Mouse (Mus musculus): Measurements from ENCODE around the gene Lrrc47. TPM values are rescaled to one million over a fixed set of nuclear protein-coding genes. Genes with fewer than 3 reads are reported as not detected.

Gene Lrrc47
- polyA plus RNA-seq, 1 experiment from 2014 or later, result 23.0 TPM

- Histone ChIP-seq H3K4me3 (peak within 1 kb of the TSS; percentile 54), H3K36me3 (peaks cover 15% of the 10 kb centered on the region), H3K27ac (replicated peaks) (peak within 1 kb of the TSS; percentile 69), H3K9me3 (replicated peaks) (no peaks in the 10 kb centered on the region), H3K4me1 (peaks cover 40% of the 10 kb centered on the region), H3K27me3 (ENCODE audit: low read depth, poor library complexity, severe bottlenecking) (peaks cover 35% of the 10 kb centered on the region)
- 3% methylated on average over 33 of the region's 33 CpGs for WGBS
- DNase-seq (ENCODE audit: low spot score), result peak; percentile 63
Measured at GRCm38 (mm10) chr4:154025641-154026440, 14.3 kb downstream of the Lrrc47 start, which contains the start of gene Smim1. Gene Smim1, minus strand, starts transcription at chr4:154026230.

- no peaks in the 10 kb centered on the region for H3K9me3 ChIP-seq (replicated peaks)
- H3K27me3 ChIP-seq (ENCODE audit: low read depth, poor library complexity, severe bottlenecking), result peaks cover 35% of the 10 kb centered on the region
- WGBS, result 31% methylated on average over 2 of the region's 2 CpGs
- peaks cover 40% of the 10 kb centered on the region for H3K4me1 ChIP-seq
- peaks cover 10% of the 10 kb centered on the region for H3K36me3 ChIP-seq
- H3K27ac ChIP-seq (replicated peaks), result peak overlapping the region; percentile 69; the same call in 1 of the 2 replicates
- peak overlapping the region; percentile 54 for H3K4me3 ChIP-seq
- no peak for DNase-seq (ENCODE audit: low spot score)
Measured at GRCm38 (mm10) chr4:154026441-154026761, 14.9 kb downstream of the Lrrc47 start.

DNA sequence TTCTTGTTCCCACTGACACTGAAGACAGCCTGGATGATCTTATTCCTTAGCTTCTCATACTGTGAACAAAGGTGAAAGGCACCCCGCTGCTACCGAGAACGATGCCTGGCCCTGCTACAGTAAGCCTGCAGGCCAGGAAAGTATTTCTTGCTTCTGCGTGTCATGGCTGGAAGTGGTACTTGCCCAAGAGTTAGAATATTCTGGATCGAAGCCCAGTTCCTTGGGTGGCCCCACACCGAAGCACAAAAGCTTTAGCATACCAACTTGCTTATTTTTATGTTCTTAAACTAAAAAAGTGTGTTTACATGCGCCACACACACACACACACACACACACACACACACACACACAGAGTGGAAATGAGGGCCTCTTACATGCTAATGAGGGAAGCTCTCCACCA lies 16.5 kb downstream of the Lrrc47 start:
- peaks cover 34% of the 10 kb centered on the region for H3K4me1 ChIP-seq
- H3K4me3 ChIP-seq, result no peak overlapping the region
- DNase-seq (ENCODE audit: low spot score), result no peak
- peaks cover 35% of the 10 kb centered on the region for H3K27me3 ChIP-seq (ENCODE audit: low read depth, poor library complexity, severe bottlenecking)
- H3K36me3 ChIP-seq, result no peaks in the 10 kb centered on the region
- H3K27ac ChIP-seq (replicated peaks), result no peak overlapping the region
- WGBS, result 82% methylated on average over 7 of the region's 7 CpGs
- no peaks in the 10 kb centered on the region for H3K9me3 ChIP-seq (replicated peaks)

- Histone ChIP-seq H3K36me3 (no peaks in the 10 kb centered on the region), H3K27ac (replicated peaks) (no peak overlapping the region), H3K9me3 (replicated peaks) (no peaks in the 10 kb centered on the region), H3K4me1 (peaks cover 29% of the 10 kb centered on the region), H3K27me3 (ENCODE audit: low read depth, poor library complexity, severe bottlenecking) (peaks cover 35% of the 10 kb centered on the region), H3K4me3 (no peak overlapping the region)
- peak; percentile 34 for DNase-seq (ENCODE audit: low spot score)
Measured at GRCm38 (mm10) chr4:154028646-154029045, 17.1 kb downstream of the Lrrc47 start.

GRCm38 (mm10) chr4:154037123-154037522 lies 25.6 kb downstream of the Lrrc47 start:
- Histone ChIP-seq H3K4me3 (no peak overlapping the region), H3K27me3 (ENCODE audit: low read depth, poor library complexity, severe bottlenecking) (no peaks in the 10 kb centered on the region; the same call in 1 of the 2 replicates), H3K4me1 (no peaks in the 10 kb centered on the region; the same call in 1 of the 2 replicates), H3K27ac (replicated peaks) (no peak overlapping the region), H3K9me3 (replicated peaks) (no peaks in the 10 kb centered on the region), H3K36me3 (no peaks in the 10 kb centered on the region)
- no peak for DNase-seq (ENCODE audit: low spot score)
- 54% methylated on average over 3 of the region's 3 CpGs for WGBS

- DNase-seq (ENCODE audit: low spot score), result no peak
- no peak within 1 kb of the TSS for H3K27ac ChIP-seq (replicated peaks)
- H3K4me1 ChIP-seq, result no peaks in the 10 kb centered on the region
- WGBS, result 84% methylated on average over 9 of the region's 9 CpGs
- no peaks in the 10 kb centered on the region for H3K9me3 ChIP-seq (replicated peaks)
- no peak within 1 kb of the TSS for H3K4me3 ChIP-seq
- H3K36me3 ChIP-seq, result no peaks in the 10 kb centered on the region
- H3K27me3 ChIP-seq (ENCODE audit: low read depth, poor library complexity, severe bottlenecking), result no peaks in the 10 kb centered on the region; the same call in 1 of the 2 replicates
Measured at GRCm38 (mm10) chr4:154042577-154042976, 31.0 kb downstream of the Lrrc47 start, which contains the start of gene Ccdc27. Gene Ccdc27, minus strand, starts transcription at chr4:154042677.

GRCm38 (mm10) chr4:154045837-154046236 lies 34.3 kb downstream of the Lrrc47 start:
- no peak overlapping the region for H3K27ac ChIP-seq (replicated peaks)
- 62% methylated on average over 5 of the region's 5 CpGs for WGBS
- no peak overlapping the region for H3K4me3 ChIP-seq
- no peaks in the 10 kb centered on the region for H3K27me3 ChIP-seq (ENCODE audit: low read depth, poor library complexity, severe bottlenecking)
- no peak for DNase-seq (ENCODE audit: low spot score)
- H3K9me3 ChIP-seq (replicated peaks), result no peaks in the 10 kb centered on the region
- H3K4me1 ChIP-seq, result no peaks in the 10 kb centered on the region
- H3K36me3 ChIP-seq, result no peaks in the 10 kb centered on the region

GRCm38 (mm10) chr4:154051401-154051800 lies 39.9 kb downstream of the Lrrc47 start:
- H3K9me3 ChIP-seq (replicated peaks), result no peaks in the 10 kb centered on the region
- 92% methylated on average over 3 of the region's 3 CpGs for WGBS
- H3K27me3 ChIP-seq (ENCODE audit: low read depth, poor library complexity, severe bottlenecking), result no peaks in the 10 kb centered on the region
- no peaks in the 10 kb centered on the region for H3K36me3 ChIP-seq
- H3K4me3 ChIP-seq, result no peak overlapping the region
- H3K4me1 ChIP-seq, result no peaks in the 10 kb centered on the region
- DNase-seq (ENCODE audit: low spot score), result no peak
- no peak overlapping the region for H3K27ac ChIP-seq (replicated peaks)

DNA sequence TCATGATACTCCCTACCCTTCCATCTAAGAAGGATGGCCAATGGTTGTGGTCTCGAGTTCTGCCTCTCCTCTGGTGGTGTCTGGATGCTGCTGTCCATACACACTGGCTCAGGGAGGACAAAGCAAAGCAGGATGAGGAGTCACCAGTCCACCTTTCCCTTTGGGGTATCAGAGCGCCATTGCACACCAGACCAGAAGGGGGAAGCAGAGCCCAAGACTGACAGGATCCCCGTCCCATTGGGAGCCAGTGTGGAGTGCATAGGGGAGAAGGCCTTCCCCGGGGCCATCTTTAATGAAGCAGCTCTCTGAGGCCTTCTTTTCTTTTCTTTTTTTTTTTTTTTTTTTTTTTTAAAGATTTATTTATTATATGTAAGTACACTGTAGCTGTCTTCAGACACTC lies 41.5 kb downstream of the Lrrc47 start:
- WGBS, result 63% methylated on average over 4 of the region's 4 CpGs
- H3K4me1 ChIP-seq, result no peaks in the 10 kb centered on the region
- H3K4me3 ChIP-seq, result no peak overlapping the region
- no peaks in the 10 kb centered on the region for H3K27me3 ChIP-seq (ENCODE audit: low read depth, poor library complexity, severe bottlenecking)
- DNase-seq (ENCODE audit: low spot score), result no peak
- H3K36me3 ChIP-seq, result no peaks in the 10 kb centered on the region
- no peaks in the 10 kb centered on the region for H3K9me3 ChIP-seq (replicated peaks)
- H3K27ac ChIP-seq (replicated peaks), result no peak overlapping the region

GRCm38 (mm10) chr4:154055482-154055881 lies 44.0 kb downstream of the Lrrc47 start:
- Histone ChIP-seq H3K4me1 (no peaks in the 10 kb centered on the region), H3K4me3 (no peak overlapping the region), H3K27me3 (ENCODE audit: low read depth, poor library complexity, severe bottlenecking) (no peaks in the 10 kb centered on the region), H3K9me3 (replicated peaks) (no peaks in the 10 kb centered on the region), H3K27ac (replicated peaks) (no peak overlapping the region), H3K36me3 (no peaks in the 10 kb centered on the region)
- WGBS, result 89% methylated on average over 7 of the region's 7 CpGs
- no peak for DNase-seq (ENCODE audit: low spot score)

DNA sequence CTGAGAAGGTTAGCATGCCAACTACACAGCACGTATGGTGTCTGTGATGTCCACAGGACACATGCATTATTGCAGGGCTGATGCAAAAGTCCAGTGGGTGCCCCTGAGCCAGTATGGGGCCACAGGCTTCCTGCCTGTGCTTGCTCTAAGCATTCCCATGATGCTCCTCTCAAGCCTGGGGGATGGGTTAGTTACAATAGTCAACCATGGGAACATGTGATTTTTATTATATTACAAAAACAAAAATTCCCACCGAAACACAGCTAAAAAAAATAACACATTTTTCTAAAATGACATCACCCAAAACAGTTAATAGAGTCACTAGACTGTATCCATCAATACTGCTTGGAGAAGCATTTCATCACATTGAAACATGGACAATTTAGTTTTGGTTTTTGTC lies 44.5 kb downstream of the Lrrc47 start:
- Histone ChIP-seq H3K4me3 (no peak overlapping the region), H3K36me3 (no peaks in the 10 kb centered on the region), H3K4me1 (no peaks in the 10 kb centered on the region), H3K9me3 (replicated peaks) (no peaks in the 10 kb centered on the region), H3K27me3 (ENCODE audit: low read depth, poor library complexity, severe bottlenecking) (no peaks in the 10 kb centered on the region), H3K27ac (replicated peaks) (no peak overlapping the region)
- WGBS, result 71% methylated on average over 2 of the region's 2 CpGs
- no peak for DNase-seq (ENCODE audit: low spot score)

GRCm38 (mm10) chr4:154056661-154057060 lies 45.1 kb downstream of the Lrrc47 start:
- DNase-seq (ENCODE audit: low spot score), result no peak
- H3K27me3 ChIP-seq (ENCODE audit: low read depth, poor library complexity, severe bottlenecking), result no peaks in the 10 kb centered on the region
- no peak overlapping the region for H3K4me3 ChIP-seq
- no peaks in the 10 kb centered on the region for H3K9me3 ChIP-seq (replicated peaks)
- 63% methylated on average over 2 of the region's 2 CpGs for WGBS
- no peaks in the 10 kb centered on the region for H3K4me1 ChIP-seq
- H3K36me3 ChIP-seq, result no peaks in the 10 kb centered on the region
- H3K27ac ChIP-seq (replicated peaks), result no peak overlapping the region

DNA sequence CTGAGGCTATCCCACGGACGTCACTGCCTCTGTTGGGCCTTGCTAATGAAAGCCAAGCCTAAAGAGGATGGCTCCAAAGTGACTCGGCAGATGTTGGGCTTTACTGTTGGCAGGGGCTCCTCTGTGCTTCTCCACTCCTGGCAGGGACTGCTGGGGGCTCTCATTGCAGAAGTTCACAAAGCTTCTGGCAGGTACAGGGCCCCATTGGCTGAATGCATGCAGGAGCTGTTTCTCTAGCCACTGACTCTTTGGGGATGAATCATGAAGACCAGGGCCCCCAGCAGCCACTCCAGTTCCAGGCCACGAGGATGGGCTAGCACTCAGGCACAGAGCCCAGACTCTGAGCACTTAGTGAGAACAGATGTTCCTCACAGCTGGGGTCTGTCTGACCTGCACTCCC lies 46.2 kb downstream of the Lrrc47 start:
- Histone ChIP-seq H3K27ac (replicated peaks) (0 out of 2 replicates have a peak overlapping the region, but pooled peaks have one; percentile 13), H3K4me3 (no peak overlapping the region), H3K27me3 (ENCODE audit: low read depth, poor library complexity, severe bottlenecking) (no peaks in the 10 kb centered on the region), H3K36me3 (no peaks in the 10 kb centered on the region), H3K4me1 (no peaks in the 10 kb centered on the region), H3K9me3 (replicated peaks) (no peaks in the 10 kb centered on the region)
- no peak for DNase-seq (ENCODE audit: low spot score)
- WGBS, result 77% methylated on average over 4 of the region's 4 CpGs
